24 mouse cellular contexts compared by ENCODE assay signal in the genomic region with DNA sequence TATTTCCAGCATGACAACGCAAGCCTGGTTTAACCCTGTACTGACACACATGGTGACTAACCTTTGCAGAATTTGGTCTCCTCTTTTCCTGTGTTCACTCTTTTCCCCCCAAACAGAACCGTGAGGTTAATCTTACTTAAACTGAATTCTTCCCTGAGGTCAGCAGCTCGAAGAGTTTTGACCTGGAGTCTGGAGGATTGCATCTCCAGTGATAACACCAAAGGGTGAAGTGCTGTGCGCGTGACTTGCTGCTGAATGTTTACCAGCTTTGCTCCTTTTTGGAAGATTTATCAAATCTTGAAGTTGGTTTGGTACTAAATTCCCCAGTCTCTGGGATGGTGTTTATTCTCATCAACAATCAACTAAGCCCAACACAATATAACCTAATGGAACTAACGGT. TPM values are rescaled to one million over a fixed set of nuclear protein-coding genes. Genes with fewer than 3 reads are reported as not detected.
A peak's percentile ranks its signal among the peaks of the same experiment; 100 is the strongest.
DNase-seq lines count a peak whose midpoint lies in the region; ATAC-seq lines count a peak whose summit lies in the region.
"Had no signal": no experiment of that assay in that cellular context is flagged by ENCODE, and none has a peak within 500 bp of the region (broad histone marks: within the 10 kb centered on the region; RNA-seq: fewer than 3 reads in every experiment).

No protein-coding gene starts in this region.

- 52% methylated on average over 6 of the region's 6 CpGs for WGBS in liver, embryonic 11.5 days
- WGBS in liver, embryonic 15.5 days (ENCODE audit: insufficient replicate concordance), result 31% methylated on average over 6 of the region's 6 CpGs

- H3K27me3 ChIP-seq in liver, embryonic 11.5 days (replicated peaks; ENCODE audit: control insufficient read depth, insufficient read depth, low read length), result no peaks in the 10 kb centered on the region
- H3K27me3 ChIP-seq in liver, embryonic 15.5 days, result no peaks in the 10 kb centered on the region
- H3K27me3 ChIP-seq: forebrain, embryonic 12.5 days; Patski had no signal

- H3K9ac ChIP-seq in liver, embryonic 11.5 days (ENCODE audit: low read depth, low read length), result peak overlapping the region; percentile 42
- peak overlapping the region; percentile 26; the same call in 1 of the 2 replicates for H3K9ac ChIP-seq in liver, embryonic 15.5 days
- H3K9ac ChIP-seq: forebrain, embryonic 12.5 days; hindbrain, embryonic 14.5 days had no signal

- H3K27ac ChIP-seq in liver, embryonic 11.5 days (ENCODE audit: low read depth, low read length), result peak overlapping the region; percentile 96
- peak overlapping the region; percentile 95 for H3K27ac ChIP-seq in liver, embryonic 15.5 days (replicated peaks)
- H3K27ac ChIP-seq: embryonic facial prominence, embryonic 10.5 days; forebrain, embryonic 12.5 days; gastrocnemius, adult 2 months; heart, embryonic 10.5 days; hindbrain, embryonic 10.5 days; hindbrain, embryonic 14.5 days had no signal

- no peak overlapping the region for H3K4me3 ChIP-seq in liver, embryonic 11.5 days (ENCODE audit: low read depth, low read length)
- H3K4me3 ChIP-seq in liver, embryonic 15.5 days (replicated peaks), result peak overlapping the region; percentile 32
- H3K4me3 ChIP-seq: embryonic facial prominence, embryonic 10.5 days; forebrain, embryonic 12.5 days; gastrocnemius, adult 2 months; heart, embryonic 10.5 days; hindbrain, embryonic 10.5 days had no signal

- H3K4me1 ChIP-seq in liver, embryonic 11.5 days (replicated peaks; ENCODE audit: control insufficient read depth, insufficient read depth, low read length), result peaks cover 55% of the 10 kb centered on the region
- peaks cover 82% of the 10 kb centered on the region for H3K4me1 ChIP-seq in liver, embryonic 15.5 days (replicated peaks)
- H3K4me1 ChIP-seq: embryonic facial prominence, embryonic 10.5 days; hindbrain, embryonic 10.5 days had no signal

- peak overlapping the region; percentile 53 for H3K4me2 ChIP-seq in liver, embryonic 11.5 days
- peak overlapping the region; percentile 61 for H3K4me2 ChIP-seq in liver, embryonic 15.5 days
- H3K4me2 ChIP-seq: forebrain, embryonic 12.5 days; hindbrain, embryonic 14.5 days had no signal

- no peaks in the 10 kb centered on the region for H3K9me3 ChIP-seq in liver, embryonic 11.5 days (ENCODE audit: control insufficient read depth, low read length)
- no peaks in the 10 kb centered on the region for H3K9me3 ChIP-seq in liver, embryonic 15.5 days (replicated peaks)
- H3K9me3 ChIP-seq: embryonic facial prominence, embryonic 10.5 days; forebrain, embryonic 12.5 days; heart, embryonic 10.5 days; hindbrain, embryonic 10.5 days had no signal

- intact Hi-C loops in heart, postnatal 10 days (cut with DNase I), result no loop called here
- intact Hi-C loops in left cerebral cortex, postnatal 36 days (cut with DNase I), result no loop called here

- peak; percentile 71 for DNase-seq in heart, adult 11 months
- DNase-seq in heart, postnatal 10 days, result no peak
- DNase-seq in liver, embryonic 11.5 days (ENCODE audit: low spot score), result no peak
- no peak for DNase-seq in kidney, postnatal 14 days
- DNase-seq in lung, postnatal 4 days, result no peak
- no peak for DNase-seq in left cerebral cortex, postnatal 36 days (ENCODE audit: low spot score in 2 of 2)
- DNase-seq: adrenal gland, postnatal 14 days; cerebellum, adult 2 months; cerebellum, postnatal 10 days; gastrocnemius, adult 2 months; gastrocnemius, postnatal 36 days; heart, adult 18-20 months; heart, postnatal 14 days had no signal

- ATAC-seq in liver, embryonic 11.5 days (replicated peaks; ENCODE audit: low FRiP score), result no peak
- ATAC-seq in liver, embryonic 15.5 days (ENCODE audit: insufficient read depth), result no peak
- ATAC-seq: activated CD4-positive, CD25-positive, alpha-beta regulatory T cell, adult 4 months; Patski had no signal

- peaks cover 2% of the 10 kb centered on the region; the same call in 1 of the 2 replicates for H3K36me3 ChIP-seq in liver, embryonic 11.5 days (ENCODE audit: control insufficient read depth, insufficient read depth, low read length)
- H3K36me3 ChIP-seq in liver, embryonic 15.5 days (replicated peaks), result no peaks in the 10 kb centered on the region

RNA-seq across cellular contexts. Expression of a gene that starts 39.0 kb away (rescaled TPM):
- total RNA-seq in heart, postnatal 10 days (2021), result under 1 TPM in 1 of 2 experiments, not detected in 1; 0.32 TPM
- polyA plus RNA-seq in liver, embryonic 11.5 days (2014; fragmentation: Nextera tagmentation; extraction: Ambion mirVana), result 0.75 and 1.5 TPM in 2 replicates
- polyA plus RNA-seq in liver, embryonic 15.5 days (2015; fragmentation: Nextera tagmentation; extraction: Ambion mirVana), result 6.6 and 8.9 TPM in 2 replicates
- not detected for total RNA-seq in left cerebral cortex, postnatal 36 days (2021)
- total RNA-seq: MEL had no signal
- polyA plus RNA-seq: activated CD4-positive, CD25-positive, alpha-beta regulatory T cell, adult 4 months; C2C12; cerebellum, adult 2 months; embryonic facial prominence, embryonic 10.5 days; heart, embryonic 14.5 days; hindbrain, embryonic 10.5 days; Patski had no signal
